Mouse (Mus musculus): Measurements from ENCODE around the gene Ccnc.

The Ccnc gene

GRCm38 (mm10) chr4:21727615-21728165 is at the start of gene Ccnc:
Gene Ccnc, plus strand, starts transcription at chr4:21727701.
- in situ Hi-C loops (cut with MboI, MseI): loop anchor here in 1 of 2 experiments (5.0 kb wide), 1 partner anchor 40 kb away; the partner anchor contains the start of genes Tstd3 and Usp45

- in situ Hi-C loops (cut with MboI, MseI): loop anchor here in 1 of 2 experiments (25.0 kb wide), 1 partner anchor 809 kb away; the partner anchor contains the start of gene Pou3f2
These were observed 49.2 kb upstream of the Ccnc start for GRCm38 (mm10) chr4:21678101-21678974.

- in situ Hi-C loops (cut with MboI, MseI): loop anchor here in 1 of 2 experiments (25.0 kb wide), 1 partner anchor 808 kb away; the partner anchor contains the start of gene Pou3f2
These were observed 48.4 kb upstream of the Ccnc start for GRCm38 (mm10) chr4:21678975-21679623.

DNA sequence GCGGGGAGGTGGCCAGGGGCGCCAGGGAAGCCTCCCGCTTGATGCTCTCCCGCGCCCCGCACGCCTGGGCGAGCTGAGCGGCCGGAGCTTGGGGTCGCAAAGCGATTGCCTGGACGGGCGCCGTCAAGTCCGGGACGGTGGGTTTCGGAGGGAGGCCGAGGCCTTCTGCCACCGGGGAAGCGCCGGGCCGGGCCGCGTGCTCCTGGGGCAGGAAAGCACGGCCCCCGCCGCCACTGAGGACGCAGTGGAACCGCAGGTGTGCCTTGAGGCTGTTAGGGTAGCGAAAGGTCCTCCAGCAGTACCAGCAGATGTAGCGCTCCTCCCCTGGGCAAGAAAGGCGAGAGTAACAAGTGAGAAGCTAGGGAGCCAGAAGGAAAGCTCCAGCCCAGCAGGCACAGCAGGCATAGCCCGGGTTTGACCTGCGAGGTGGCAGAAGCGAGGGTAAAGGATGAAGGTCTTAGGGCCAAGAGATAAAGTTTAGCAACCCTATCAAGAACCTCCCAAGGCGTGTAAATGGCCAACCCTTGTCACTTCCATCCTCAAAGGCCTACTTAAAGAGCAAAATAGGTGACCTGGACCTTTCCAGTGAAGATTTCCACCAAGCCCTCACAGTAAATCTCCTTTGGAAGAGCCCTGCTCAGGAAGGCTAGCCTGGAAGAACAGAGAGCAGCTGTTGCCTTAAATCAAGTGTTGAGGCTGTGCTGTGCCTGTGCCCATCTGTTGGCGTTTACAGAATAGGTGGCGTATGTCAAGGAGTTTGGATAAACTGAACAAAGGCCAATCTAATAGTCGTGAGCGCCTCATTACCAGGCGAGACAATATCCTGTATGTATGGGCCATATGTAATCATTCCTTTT is 47.6 kb upstream of the Ccnc start:
- in situ Hi-C loops (cut with MboI, MseI): loop anchor here in 1 of 2 experiments (25.0 kb wide), 1 partner anchor 807 kb away; the partner anchor contains the start of gene Pou3f2

GRCm38 (mm10) chr4:21680971-21681370 is 46.5 kb upstream of the Ccnc start:
- in situ Hi-C loops (cut with MboI, MseI): loop anchor here in 1 of 2 experiments (25.0 kb wide), 1 partner anchor 806 kb away; the partner anchor contains the start of gene Pou3f2

- in situ Hi-C loops (cut with MboI, MseI): loop anchor here in 1 of 2 experiments (25.0 kb wide), 1 partner anchor 805 kb away; the partner anchor contains the start of gene Pou3f2
These were observed 44.9 kb upstream of the Ccnc start for GRCm38 (mm10) chr4:21682421-21683150.

GRCm38 (mm10) chr4:21684341-21684970 is 43.0 kb upstream of the Ccnc start:
- in situ Hi-C loops (cut with MboI, MseI): loop anchor here in 1 of 2 experiments (25.0 kb wide), 1 partner anchor 803 kb away; the partner anchor contains the start of gene Pou3f2

GRCm38 (mm10) chr4:21685595-21686091 is 41.9 kb upstream of the Ccnc start, which contains the start of gene Prdm13:
Gene Prdm13, minus strand, starts transcription at chr4:21685963.
- in situ Hi-C loops (cut with MboI, MseI): loop anchor here in 1 of 2 experiments (25.0 kb wide), 1 partner anchor 802 kb away; the partner anchor contains the start of gene Pou3f2

- in situ Hi-C loops (cut with MboI, MseI): loop anchor here in 1 of 2 experiments (25.0 kb wide), 1 partner anchor 801 kb away; the partner anchor contains the start of gene Pou3f2
These were observed 41.1 kb upstream of the Ccnc start for GRCm38 (mm10) chr4:21686416-21686815.

GRCm38 (mm10) chr4:21686934-21687333 is 40.6 kb upstream of the Ccnc start:
- in situ Hi-C loops (cut with MboI, MseI): loop anchor here in 1 of 2 experiments (25.0 kb wide), 1 partner anchor 800 kb away; the partner anchor contains the start of gene Pou3f2

DNA sequence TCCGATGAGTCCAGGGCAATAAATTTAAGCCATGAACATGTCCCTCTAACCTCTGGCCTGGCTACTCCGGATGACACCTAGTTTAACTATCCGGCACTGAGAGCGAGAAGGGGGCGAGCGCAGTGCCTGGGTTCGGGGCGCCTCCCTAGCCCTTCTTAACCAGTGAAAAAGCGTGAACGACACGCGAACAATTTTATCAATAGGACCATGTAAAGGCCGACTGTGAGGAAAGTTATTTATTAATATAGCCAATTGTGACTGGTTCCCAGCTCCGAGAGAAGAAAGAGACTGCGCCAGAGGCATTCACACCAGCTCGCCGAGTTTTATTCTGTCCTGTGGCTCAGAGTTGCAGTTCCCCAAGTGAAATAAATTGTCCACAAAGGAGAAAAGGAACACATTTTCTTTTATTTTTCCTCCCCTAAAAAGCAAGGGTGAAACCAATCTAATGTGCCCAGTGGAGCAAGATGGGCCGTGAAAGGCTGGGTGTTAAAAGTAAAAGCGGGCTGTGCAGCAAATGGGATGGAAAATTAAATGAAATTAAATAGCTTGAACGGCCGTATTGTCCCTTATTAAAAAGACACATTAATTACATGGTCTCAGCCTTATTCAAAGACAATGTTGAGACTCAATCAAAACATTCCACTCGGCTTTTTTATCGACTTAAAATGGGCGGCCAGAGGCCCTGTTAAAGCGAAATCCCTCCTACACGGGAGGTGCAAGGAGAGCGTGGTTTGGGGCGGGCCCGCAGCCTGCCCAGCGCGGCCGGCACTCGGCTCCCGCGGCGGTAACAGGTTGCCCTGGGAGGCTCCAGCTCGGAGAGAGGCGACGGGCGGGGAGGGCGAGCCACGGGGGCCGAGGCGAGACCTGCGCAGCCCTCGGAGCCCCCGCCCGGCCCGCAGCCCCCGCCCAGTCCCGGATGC is 39.5 kb upstream of the Ccnc start:
- in situ Hi-C loops (cut with MboI, MseI): loop anchor here in 1 of 2 experiments (25.0 kb wide), 1 partner anchor 799 kb away; the partner anchor contains the start of gene Pou3f2

DNA sequence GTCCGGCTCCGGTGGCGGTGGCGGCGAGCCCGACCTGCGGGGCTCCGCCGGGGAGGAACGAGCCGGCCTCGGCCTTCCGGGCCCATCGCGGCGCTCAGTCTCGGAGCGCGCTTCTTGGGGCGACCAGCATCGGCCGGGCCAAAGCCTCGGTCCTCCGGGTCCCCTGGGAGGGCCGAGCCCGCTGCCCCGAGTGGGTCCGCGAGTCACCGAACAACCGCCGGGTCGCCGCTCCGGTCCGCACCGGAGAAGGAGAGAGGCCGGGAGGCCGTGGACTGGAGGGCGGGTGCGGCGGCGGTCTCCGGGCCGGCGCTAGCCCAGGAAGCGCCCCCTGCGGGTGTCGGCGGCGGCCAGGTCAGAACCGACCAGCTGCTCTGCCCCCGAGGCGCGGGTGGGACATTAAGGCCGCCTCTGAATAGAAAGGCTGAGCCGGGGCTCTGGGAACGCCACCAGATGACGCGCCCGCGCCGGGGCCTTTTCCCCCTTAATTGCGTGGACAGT is 38.7 kb upstream of the Ccnc start:
- in situ Hi-C loops (cut with MboI, MseI): loop anchor here in 1 of 2 experiments (25.0 kb wide), 1 partner anchor 799 kb away; the partner anchor contains the start of gene Pou3f2

DNA sequence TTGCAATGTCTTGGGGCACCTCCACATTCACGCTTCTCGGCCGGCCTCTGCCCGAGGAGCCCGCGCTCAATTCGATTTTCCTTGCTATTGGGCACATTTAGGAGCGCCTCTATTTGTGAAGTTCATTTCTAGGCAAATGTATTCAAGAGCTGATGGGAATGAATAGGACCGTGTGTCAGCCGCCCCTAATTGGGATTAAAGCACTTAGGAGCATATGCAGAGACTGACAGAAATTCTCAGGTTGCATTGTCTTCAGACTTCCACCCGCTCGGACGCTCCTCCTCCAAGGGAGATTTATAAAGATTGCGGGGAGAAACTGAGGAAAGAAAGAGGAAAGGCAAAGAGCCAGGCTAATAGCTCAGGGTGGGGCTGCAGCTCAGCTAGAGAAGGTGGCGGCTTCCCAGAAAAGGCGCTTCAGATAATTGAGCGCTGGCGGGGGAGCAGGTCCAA is 38.0 kb upstream of the Ccnc start:
- in situ Hi-C loops (cut with MboI, MseI): loop anchor here in 1 of 2 experiments (25.0 kb wide), 1 partner anchor 798 kb away; the partner anchor contains the start of gene Pou3f2

DNA sequence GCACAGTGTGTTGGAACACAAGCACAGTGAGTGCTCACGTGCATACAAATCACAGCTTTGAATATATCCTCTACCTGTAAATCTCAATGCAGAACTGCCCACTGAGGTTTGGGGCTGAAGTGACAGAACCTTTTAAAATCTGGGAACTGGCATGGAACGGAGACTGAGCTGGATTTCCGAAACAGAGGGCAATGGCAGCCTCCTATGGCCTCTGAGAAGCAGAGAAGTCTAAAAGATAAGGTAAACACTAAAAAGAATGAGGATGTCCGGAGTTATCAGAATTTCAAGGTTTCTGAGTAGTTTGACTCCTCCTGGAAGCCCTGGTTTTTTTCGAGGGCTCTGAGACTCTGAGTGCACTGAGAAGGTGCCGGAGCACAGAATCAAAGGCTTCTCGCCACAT is 37.3 kb upstream of the Ccnc start:
- in situ Hi-C loops (cut with MboI, MseI): loop anchor here in 1 of 2 experiments (5.0 to 25.0 kb wide), 3 partner anchors 153 to 955 kb away; partner anchors contain the start of gene Pou3f2

GRCm38 (mm10) chr4:21695638-21696254 is 31.8 kb upstream of the Ccnc start:
- in situ Hi-C loops (cut with MboI, MseI): loop anchor here (5.0 to 25.0 kb wide), 3 partner anchors 153 to 949 kb away; partner anchors contain the start of gene Pou3f2 (in 1 of the 2)

DNA sequence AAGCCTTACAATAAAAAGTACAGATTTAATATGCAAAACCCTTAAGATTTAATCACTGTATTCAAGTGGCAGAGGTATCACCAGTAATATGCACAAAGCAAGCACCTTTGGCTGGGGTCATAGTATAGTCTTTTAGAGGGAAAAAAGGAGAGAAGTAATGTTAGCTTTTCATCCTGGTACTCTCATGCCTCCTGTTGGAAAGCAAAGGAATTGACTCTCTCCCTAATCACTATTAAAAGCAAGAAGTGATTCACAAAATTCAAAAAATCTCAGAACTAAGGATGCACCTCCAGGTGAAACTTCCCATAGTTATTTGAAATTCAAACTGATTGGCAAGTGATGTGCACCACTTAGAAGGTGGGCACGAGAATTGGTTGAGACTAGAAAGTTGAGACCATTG is 22.5 kb upstream of the Ccnc start:
- in situ Hi-C loops (cut with MboI, MseI): loop anchor here in 1 of 2 experiments (5.0 to 10.0 kb wide), 2 partner anchors 112 to 250 kb away; no protein-coding TSS in a partner anchor

All from T-helper 17 cell (primary cell).